Mouse (Mus musculus) lung, adult 2 months (tissue): ENCODE results near the gene Fam184b. TPM values are rescaled to one million over a fixed set of nuclear protein-coding genes. Genes with fewer than 3 reads are reported as not detected.

Source experiments
- DNase-seq: peaks from one replicate; pipeline ENCODE4 v3.0.0; 2022
- H3K4me1 ChIP-seq: fragments of 200-500 bp; 2 replicates; pipeline ENCODE4 v1.6.1; 2011; ENCODE audit warnings: low read length; ENCODE audit not compliant: control insufficient read depth, insufficient read depth
- H3K4me3 ChIP-seq: fragments of 200-500 bp; replicated peaks from 2 replicates; pipeline ENCODE3; 2011; ENCODE audit warnings: low read depth, mild to moderate bottlenecking, control low read depth, low read length; ENCODE audit errors: extremely low read depth
- CTCF ChIP-seq: fragments of 200-500 bp; IDR thresholded peaks from 2 replicates; pipeline ENCODE4 v1.5.1; 2011; ENCODE audit warnings: mild to moderate bottlenecking, low read length, control low read depth; ENCODE audit not compliant: insufficient read depth
- POLR2A ChIP-seq: fragments of 200-500 bp; IDR thresholded peaks from 2 replicates; pipeline ENCODE4 v1.6.1; 2011; ENCODE audit warnings: low read depth, mild to moderate bottlenecking, control low read depth, low read length, borderline replicate concordance; ENCODE audit errors: extremely low read depth
- WGBS: fragments of 180-500 bp; shearing (Covaris S2); methylation state at CpG from one replicate; pipeline ENCODE4 v1.1.7; 2018; 5-methylcytosine and 5-hydroxymethylcytosine counted together
- polyA plus RNA-seq: library from polyadenylated mRNA; depleted of rRNA; stranded (reverse); fragments of >200 nt; gene quantifications from 2 replicates; pipeline ENCODE4 v1.2.3, GENCODE M21; 2012

Fam184b gene
- polyA plus RNA-seq, 1 experiment: 0.04 TPM

DNA sequence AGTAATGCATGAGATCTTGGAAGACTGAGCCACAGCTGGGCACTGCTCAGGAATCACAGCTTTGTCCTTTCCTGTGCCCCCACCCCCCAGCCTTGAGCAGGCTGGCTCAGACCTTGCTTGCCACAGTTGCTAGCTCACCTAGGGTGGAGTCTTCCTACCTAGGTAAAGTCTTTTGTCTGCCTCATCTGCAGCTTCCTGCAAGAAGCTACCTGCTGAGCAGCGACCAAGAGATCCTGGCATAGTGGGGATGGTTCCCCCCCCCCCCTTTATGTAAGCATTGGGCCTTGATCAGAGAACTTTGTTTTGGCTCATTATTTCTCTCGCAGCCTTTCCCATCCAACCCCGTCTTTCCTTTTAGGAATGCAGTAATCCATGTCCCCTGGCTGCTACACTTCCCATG lies 17.9 kb downstream of the Fam184b start:
- Histone ChIP-seq H3K4me3 (no peak overlapping the region), H3K4me1 (no peaks in the 10 kb centered on the region)
- TF ChIP-seq CTCF (no peak), POLR2A (no peak)
- WGBS: 61% methylated on average over 3 of the region's 3 CpGs
- DNase-seq: no peak

DNA sequence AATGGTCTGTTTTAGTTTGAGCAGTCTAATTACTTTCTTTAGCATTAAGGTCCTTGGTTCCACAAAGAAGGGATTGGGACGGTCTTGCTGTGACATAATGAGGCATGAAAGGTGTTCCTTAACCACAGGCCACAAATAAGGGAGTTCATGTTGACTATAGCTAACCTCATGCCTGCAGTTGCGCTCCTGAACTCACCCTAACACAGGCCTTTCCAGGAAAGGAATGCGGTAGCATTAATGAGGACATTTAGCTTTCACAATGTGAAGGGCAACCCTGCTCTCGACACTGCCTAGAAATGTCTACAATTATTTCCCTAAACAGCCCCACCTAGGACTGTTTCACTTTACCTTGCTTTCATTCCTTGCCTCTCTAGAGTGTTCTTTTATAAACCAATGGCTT lies 40.4 kb downstream of the Fam184b start:
- Histone ChIP-seq H3K4me3 (no peak overlapping the region), H3K4me1 (no peaks in the 10 kb centered on the region)
- WGBS: 83% methylated on average over 4 of the region's 4 CpGs
- TF ChIP-seq POLR2A (no peak), CTCF (no peak)
- no peak for DNase-seq

DNA sequence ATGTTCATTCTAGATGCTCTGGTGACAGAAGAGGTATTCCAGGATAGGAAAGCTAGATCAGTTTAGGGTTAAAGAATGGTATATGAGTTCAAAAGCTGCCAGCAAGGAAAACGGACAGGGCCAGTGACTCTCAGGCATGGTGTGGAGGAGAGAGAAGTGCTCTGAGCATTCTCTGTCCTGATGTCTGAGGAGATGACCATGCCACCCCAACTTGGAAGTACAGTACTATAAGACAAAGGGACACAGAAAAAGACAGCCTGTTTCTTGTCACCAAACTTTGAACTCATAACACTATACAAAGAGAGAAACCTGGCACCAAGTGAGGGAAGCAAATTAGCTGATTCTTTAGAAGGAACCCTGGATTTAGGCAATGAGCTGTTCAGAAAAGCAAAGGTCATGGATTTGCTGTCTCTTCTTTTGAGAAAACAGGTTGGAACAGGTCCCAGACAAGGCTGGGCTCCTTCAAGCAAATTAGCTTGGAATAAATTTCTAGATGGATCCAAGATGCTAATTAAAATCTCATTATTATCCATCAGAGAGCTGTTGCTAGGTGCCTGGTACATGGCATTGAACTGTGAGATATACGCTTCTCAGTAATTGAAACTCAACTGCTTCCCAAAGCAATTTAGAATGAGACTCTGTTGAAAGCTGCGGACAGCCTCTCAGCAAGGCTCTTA lies 43.9 kb downstream of the Fam184b start:
- no peak for DNase-seq
- no peak for TF ChIP-seq CTCF
- no peak for TF ChIP-seq POLR2A
- H3K4me3 ChIP-seq: no peak overlapping the region
- no peaks in the 10 kb centered on the region for H3K4me1 ChIP-seq
- WGBS: 63% methylated on average over 3 of the region's 3 CpGs

DNA sequence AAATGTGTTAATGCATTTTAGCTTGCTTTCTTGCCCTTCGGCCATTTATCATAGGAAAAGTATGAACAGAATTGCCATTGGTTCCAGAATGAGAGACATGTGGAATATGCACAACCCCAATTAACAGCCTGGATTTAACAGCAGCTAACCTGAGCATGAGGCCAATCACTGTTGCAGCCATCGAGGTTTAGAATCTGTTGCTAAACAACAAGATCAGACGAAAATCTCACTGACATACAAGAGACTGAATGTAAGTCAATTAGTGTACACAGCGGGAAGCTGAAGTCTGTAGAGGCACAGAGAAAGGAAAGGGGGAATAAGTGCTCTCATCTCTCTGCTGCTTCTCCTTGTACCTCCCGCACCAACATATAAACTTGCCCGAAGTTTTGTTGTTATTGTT lies 46.1 kb downstream of the Fam184b start:
- TF ChIP-seq CTCF (no peak), POLR2A (no peak)
- H3K4me1 ChIP-seq: no peaks in the 10 kb centered on the region
- DNase-seq: no peak
- H3K4me3 ChIP-seq: no peak overlapping the region
- 82% methylated on average over 6 of the region's 6 CpGs for WGBS

DNA sequence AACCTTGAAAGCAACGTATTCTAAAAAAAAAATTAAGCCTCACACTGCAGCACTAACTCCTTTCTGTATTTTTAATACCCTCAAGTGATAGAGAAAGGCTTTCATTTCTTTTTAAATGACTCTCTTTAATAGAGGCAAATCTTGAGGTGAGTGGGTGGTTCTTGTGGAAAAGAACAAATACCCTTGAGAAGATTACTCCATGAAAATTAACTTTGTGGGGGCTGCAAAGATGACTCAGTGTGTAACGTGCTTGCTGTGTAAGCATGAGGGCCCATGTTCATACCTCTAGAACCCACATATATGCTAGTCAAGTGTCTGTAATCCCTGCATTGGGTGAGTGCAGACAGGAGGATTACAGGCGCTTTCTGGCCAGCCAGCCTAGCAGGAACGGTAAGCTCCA lies 49.3 kb downstream of the Fam184b start:
- WGBS: 75% methylated on average over 4 of the region's 4 CpGs
- TF ChIP-seq CTCF: no peak
- no peak for TF ChIP-seq POLR2A
- no peak for DNase-seq
- Histone ChIP-seq H3K4me1 (no peaks in the 10 kb centered on the region), H3K4me3 (no peak overlapping the region)

DNA sequence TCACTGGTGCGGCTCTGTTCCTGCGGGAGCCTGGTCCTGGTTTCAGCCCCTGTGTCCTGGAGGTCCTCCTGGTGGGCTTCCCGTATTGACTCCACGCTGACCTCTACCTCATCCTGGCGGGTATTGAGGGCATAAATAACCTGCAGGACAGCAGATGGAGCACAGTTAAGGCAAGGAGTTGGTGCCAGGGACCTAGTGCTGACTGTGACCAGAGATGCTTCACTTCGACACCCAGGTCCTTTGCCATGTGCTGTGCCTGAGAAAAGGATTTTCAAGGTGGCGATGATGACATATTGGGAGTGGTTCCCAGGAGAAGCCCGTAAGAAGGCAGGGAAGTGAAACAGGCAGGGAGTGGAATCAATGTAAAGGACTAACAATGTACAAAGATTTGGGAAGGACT lies 54.8 kb downstream of the Fam184b start:
- Histone ChIP-seq H3K4me3 (no peak overlapping the region), H3K4me1 (no peaks in the 10 kb centered on the region)
- TF ChIP-seq CTCF: no peak
- no peak for TF ChIP-seq POLR2A
- no peak for DNase-seq
- WGBS: 81% methylated on average over 8 of the region's 8 CpGs

DNA sequence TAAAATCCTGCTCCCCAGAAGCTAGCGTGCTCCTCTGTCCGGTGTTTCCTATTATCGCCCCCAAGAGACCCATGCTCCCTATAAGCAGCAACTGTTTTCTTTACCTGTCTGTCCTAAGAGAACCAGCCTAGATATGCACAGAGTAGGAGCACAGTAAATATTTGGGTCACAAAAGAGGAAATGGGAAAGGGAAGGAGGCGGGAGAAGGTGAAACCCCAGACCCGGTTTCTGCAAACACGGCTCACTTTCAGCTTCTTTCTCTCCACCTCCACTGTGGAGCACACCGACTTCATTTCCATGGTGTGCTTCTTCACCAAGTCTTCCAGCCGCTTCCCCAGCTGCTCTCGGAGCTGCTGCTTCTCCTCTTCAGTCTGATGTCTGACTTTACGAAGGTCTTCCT lies 59.1 kb downstream of the Fam184b start:
- TF ChIP-seq CTCF (no peak), POLR2A (no peak)
- no peak overlapping the region for H3K4me3 ChIP-seq
- 52% methylated on average over 10 of the region's 10 CpGs for WGBS

DNA sequence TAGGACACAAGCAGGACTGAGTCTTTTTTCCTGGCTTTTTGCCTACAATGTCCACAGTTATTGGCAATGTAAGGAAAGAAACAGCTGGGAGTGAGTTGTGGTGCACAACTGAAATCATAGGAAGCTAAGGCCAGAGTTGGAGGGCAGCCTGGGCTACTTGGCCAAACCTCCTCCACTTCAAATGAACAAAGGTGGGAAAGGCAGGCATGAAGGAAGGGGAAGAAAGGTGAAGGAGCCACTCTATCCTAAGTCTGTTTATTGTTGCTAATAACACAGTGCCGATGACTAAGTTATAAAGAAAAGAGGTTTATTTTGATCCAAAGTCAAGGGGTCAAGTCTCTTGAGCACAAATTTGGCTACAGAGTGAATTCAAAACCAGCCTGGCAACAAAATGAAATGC lies 62.0 kb downstream of the Fam184b start:
- TF ChIP-seq POLR2A: no peak
- no peak for TF ChIP-seq CTCF
- Histone ChIP-seq H3K4me3 (no peak overlapping the region), H3K4me1 (no peaks in the 10 kb centered on the region)
- 30% methylated on average over 1 of the region's 1 CpGs for WGBS
- no peak for DNase-seq

More for the DNA sequence above, 59.1 kb downstream of the Fam184b start:
- DNase-seq: no peak
- no peaks in the 10 kb centered on the region for H3K4me1 ChIP-seq

DNA sequence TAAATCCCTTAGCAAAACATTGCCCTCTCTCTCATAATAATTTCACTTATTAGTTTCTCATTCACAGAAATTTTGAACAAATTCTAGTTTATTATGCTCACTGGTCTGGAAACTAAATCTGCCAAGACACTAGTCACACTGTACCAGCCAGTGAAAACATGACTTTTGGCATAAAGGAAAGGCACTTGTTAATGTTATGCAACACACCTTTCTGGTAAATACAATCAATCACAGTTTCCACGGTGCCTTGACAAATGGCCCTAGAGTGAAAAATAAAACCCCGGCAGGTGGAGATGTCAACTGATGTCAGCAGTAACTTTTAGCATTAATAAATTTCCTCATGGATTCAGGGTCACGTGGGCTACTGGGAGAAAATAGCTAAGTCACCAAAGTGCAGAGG lies 62.7 kb downstream of the Fam184b start:
- no peak for TF ChIP-seq POLR2A
- TF ChIP-seq CTCF: no peak
- Histone ChIP-seq H3K4me1 (no peaks in the 10 kb centered on the region), H3K4me3 (no peak overlapping the region)
- no peak for DNase-seq
- WGBS: 43% methylated on average over 3 of the region's 3 CpGs

DNA sequence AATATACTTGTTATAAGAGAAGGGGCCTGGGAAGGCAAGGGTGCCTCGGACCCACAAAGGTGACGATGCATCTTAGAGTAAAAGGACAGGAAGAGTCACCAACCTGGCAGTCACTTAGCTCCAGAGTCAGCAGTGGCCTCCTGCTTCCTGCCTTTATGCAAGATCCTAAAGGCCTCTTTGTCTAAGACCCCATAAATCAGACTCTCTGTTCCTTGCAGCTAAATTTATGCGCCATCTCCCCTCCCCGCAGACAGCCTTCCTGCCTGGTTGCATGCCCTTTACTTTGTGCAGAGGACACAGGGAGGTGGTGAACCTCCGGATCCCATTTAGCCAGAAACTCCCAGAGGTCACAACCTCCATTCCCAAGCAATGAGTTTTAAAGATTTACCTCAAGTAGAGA lies 66.6 kb downstream of the Fam184b start:
- DNase-seq: no peak
- 51% methylated on average over 5 of the region's 5 CpGs for WGBS
- TF ChIP-seq POLR2A (no peak), CTCF (no peak)
- Histone ChIP-seq H3K4me3 (no peak overlapping the region), H3K4me1 (no peaks in the 10 kb centered on the region)

DNA sequence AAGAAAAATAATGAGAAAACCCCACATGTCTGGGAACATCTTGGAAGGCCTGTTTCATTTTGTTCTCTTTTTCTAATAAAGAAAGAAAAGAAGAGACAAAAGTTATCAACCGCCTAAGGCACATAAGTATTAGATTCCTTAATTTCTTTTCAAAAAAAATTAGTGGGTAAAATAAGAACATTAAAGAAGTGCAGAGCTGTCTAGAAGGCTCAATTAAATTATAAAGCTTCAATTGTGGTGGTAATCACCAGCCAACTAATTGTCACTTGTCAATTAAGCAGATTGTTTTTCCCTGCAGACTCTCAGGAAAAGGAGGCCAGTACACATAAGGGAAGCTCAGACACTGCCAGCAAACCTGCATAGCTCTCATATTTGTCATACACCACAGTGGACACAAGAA lies 73.6 kb downstream of the Fam184b start:
- no peak for DNase-seq
- no peak for TF ChIP-seq POLR2A
- TF ChIP-seq CTCF: no peak
- WGBS: 94% methylated on average over 1 of the region's 1 CpGs
- no peak overlapping the region for H3K4me3 ChIP-seq
- no peaks in the 10 kb centered on the region for H3K4me1 ChIP-seq
